Mouse (Mus musculus) lung, adult 2 months (tissue): ENCODE measurements around the gene Adamts17. TPM values are rescaled to one million over a fixed set of nuclear protein-coding genes. Genes with fewer than 3 reads are reported as not detected.

Source experiments
- DNase-seq: peaks from one replicate; pipeline ENCODE4 v3.0.0; 2022
- H3K4me1 ChIP-seq: fragments of 200-500 bp; 2 replicates; pipeline ENCODE4 v1.6.1; 2011; ENCODE audit warnings: low read length; ENCODE audit not compliant: control insufficient read depth, insufficient read depth
- H3K4me3 ChIP-seq: fragments of 200-500 bp; replicated peaks from 2 replicates; pipeline ENCODE3; 2011; ENCODE audit warnings: low read depth, mild to moderate bottlenecking, control low read depth, low read length; ENCODE audit errors: extremely low read depth
- CTCF ChIP-seq: fragments of 200-500 bp; IDR thresholded peaks from 2 replicates; pipeline ENCODE4 v1.5.1; 2011; ENCODE audit warnings: mild to moderate bottlenecking, low read length, control low read depth; ENCODE audit not compliant: insufficient read depth
- POLR2A ChIP-seq: fragments of 200-500 bp; IDR thresholded peaks from 2 replicates; pipeline ENCODE4 v1.6.1; 2011; ENCODE audit warnings: low read depth, mild to moderate bottlenecking, control low read depth, low read length, borderline replicate concordance; ENCODE audit errors: extremely low read depth
- whole genome bisulfite sequencing: fragments of 180-500 bp; shearing (Covaris S2); methylation state at CpG from one replicate; pipeline ENCODE4 v1.1.7; 2018; 5-methylcytosine and 5-hydroxymethylcytosine counted together
- polyA plus RNA-seq: library from polyadenylated mRNA; depleted of rRNA; stranded (reverse); fragments of >200 nt; gene quantifications from 2 replicates; pipeline ENCODE4 v1.2.3, GENCODE M21; 2012

Adamts17 gene
- polyA plus RNA-seq, 1 experiment: 7.2 TPM

GRCm38 (mm10) chr7:67142347-67143015, 302.9 kb downstream of the Adamts17 start:
- 42% methylated on average over 11 of the region's 11 CpGs for WGBS
- DNase-seq: no peak
- TF ChIP-seq CTCF (no peak), POLR2A (no peak)
- no peak overlapping the region for H3K4me3 ChIP-seq
- no peaks in the 10 kb centered on the region for H3K4me1 ChIP-seq

- DNase-seq: no peak
- H3K4me3 ChIP-seq: no peak overlapping the region
- 52% methylated on average over 7 of the region's 7 CpGs for WGBS
- TF ChIP-seq POLR2A: no peak
- TF ChIP-seq CTCF: no peak
- no peaks in the 10 kb centered on the region for H3K4me1 ChIP-seq
These were observed 306.2 kb downstream of the Adamts17 start for GRCm38 (mm10) chr7:67145748-67146147.

GRCm38 (mm10) chr7:67146151-67146550, 306.6 kb downstream of the Adamts17 start:
- WGBS: 82% methylated on average over 6 of the region's 6 CpGs
- no peak for DNase-seq

GRCm38 (mm10) chr7:67149707-67150106, 310.2 kb downstream of the Adamts17 start:
- no peak for TF ChIP-seq CTCF
- TF ChIP-seq POLR2A: no peak
- no peaks in the 10 kb centered on the region for H3K4me1 ChIP-seq
- H3K4me3 ChIP-seq: no peak overlapping the region
- WGBS: 81% methylated on average over 16 of the region's 16 CpGs
- DNase-seq: no peak

More at GRCm38 (mm10) chr7:67146151-67146550, 306.6 kb downstream of the Adamts17 start:
- Histone ChIP-seq H3K4me1 (no peaks in the 10 kb centered on the region), H3K4me3 (no peak overlapping the region)
- TF ChIP-seq CTCF (no peak), POLR2A (no peak)

- WGBS: 51% methylated on average over 3 of the region's 3 CpGs
- no peaks in the 10 kb centered on the region for H3K4me1 ChIP-seq
- no peak for DNase-seq
- H3K4me3 ChIP-seq: no peak overlapping the region
- TF ChIP-seq POLR2A (no peak), CTCF (no peak)
These were observed 313.1 kb downstream of the Adamts17 start for GRCm38 (mm10) chr7:67152626-67153025.

GRCm38 (mm10) chr7:67162135-67162534, 322.6 kb downstream of the Adamts17 start:
- DNase-seq: no peak
- 91% methylated on average over 8 of the region's 8 CpGs for WGBS
- Histone ChIP-seq H3K4me1 (no peaks in the 10 kb centered on the region), H3K4me3 (no peak overlapping the region)
- TF ChIP-seq POLR2A (no peak), CTCF (no peak)

GRCm38 (mm10) chr7:67168288-67168687, 328.8 kb downstream of the Adamts17 start:
- WGBS: 81% methylated on average over 9 of the region's 9 CpGs
- no peak overlapping the region for H3K4me3 ChIP-seq
- H3K4me1 ChIP-seq: no peaks in the 10 kb centered on the region
- DNase-seq: no peak
- TF ChIP-seq CTCF: no peak
- no peak for TF ChIP-seq POLR2A

- DNase-seq: no peak
- Histone ChIP-seq H3K4me1 (no peaks in the 10 kb centered on the region), H3K4me3 (no peak overlapping the region)
- no peak for TF ChIP-seq POLR2A
- TF ChIP-seq CTCF: no peak
- WGBS: 63% methylated on average over 9 of the region's 9 CpGs
These were observed 329.4 kb downstream of the Adamts17 start for GRCm38 (mm10) chr7:67168763-67169569.

GRCm38 (mm10) chr7:67173522-67174195, 334.1 kb downstream of the Adamts17 start:
- TF ChIP-seq POLR2A: no peak
- TF ChIP-seq CTCF: no peak
- Histone ChIP-seq H3K4me1 (no peaks in the 10 kb centered on the region), H3K4me3 (no peak overlapping the region)
- WGBS: 82% methylated on average over 2 of the region's 2 CpGs
- no peak for DNase-seq

- TF ChIP-seq POLR2A (no peak), CTCF (no peak)
- Histone ChIP-seq H3K4me1 (no peaks in the 10 kb centered on the region), H3K4me3 (no peak overlapping the region)
- 47% methylated on average over 4 of the region's 4 CpGs for WGBS
- DNase-seq: no peak
These were observed 344.3 kb downstream of the Adamts17 start for GRCm38 (mm10) chr7:67183786-67184185.
